Mouse (Mus musculus): ENCODE data around the gene Rab3gap1.

GRCm38 (mm10) chr1:127845472-127845871, 23.1 kb upstream of the Rab3gap1 start:
- TF ChIP-seq GATA1 (IDR thresholded peaks at IDR 0.05; ENCODE audit: borderline replicate concordance, low read length) (no peak), FLI1 (IDR thresholded peaks at IDR 0.05; ENCODE audit: low read length) (no peak)

Data from megakaryocyte, embryonic 14.5 days (primary cell).